Mouse (Mus musculus): ENCODE data around the gene Neurog1. TPM values are rescaled to one million over a fixed set of nuclear protein-coding genes. Genes with fewer than 3 reads are reported as not detected.

Gene Neurog1
- total and polyA plus RNA-seq, 3 experiments, result not detected

DNA sequence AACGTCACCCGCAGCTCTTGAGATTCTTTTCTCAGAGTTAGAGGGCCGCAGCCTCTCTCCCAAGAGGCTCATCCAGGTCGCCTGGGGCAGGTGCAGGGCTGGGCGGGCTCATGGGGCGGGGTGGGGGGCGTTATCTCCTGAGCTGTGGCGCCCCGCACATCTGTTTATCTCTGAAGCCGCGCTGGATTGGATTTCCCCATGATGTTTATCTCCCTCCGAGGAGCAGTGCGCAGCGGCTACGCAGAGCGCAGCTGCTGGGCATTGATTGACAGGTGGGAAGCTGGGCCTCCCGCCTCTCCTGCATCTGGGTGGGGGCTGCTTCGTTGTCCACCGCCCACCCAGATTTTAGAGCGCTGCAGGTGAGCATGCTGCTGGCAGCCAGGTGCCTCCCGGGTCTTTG lies 28.3 kb downstream of the Neurog1 start:
- Histone ChIP-seq H3K9me3 (replicated peaks; ENCODE audit: insufficient read depth, low read length) (no peaks in the 10 kb centered on the region), H3K9ac (ENCODE audit: control insufficient read depth, low read depth, low read length, poor library complexity, severe bottlenecking) (no peak overlapping the region), H3K79me2 (ENCODE audit: control insufficient read depth, insufficient read depth, low read length, poor library complexity) (no peaks in the 10 kb centered on the region), H3K4me1 (ENCODE audit: control insufficient read depth in 1 of 2, insufficient read depth in 2 of 2, low read length in 2 of 2) (no peaks in the 10 kb centered on the region), H3K36me3 (ENCODE audit: control insufficient read depth in 1 of 2, insufficient read depth in 2 of 2, low read length in 2 of 2) (no peaks in the 10 kb centered on the region), H3K4me3 (ENCODE audit: control insufficient read depth in 1 of 2, insufficient read depth in 1 of 2, low read depth in 2 of 2, low read length in 2 of 2) (no peak overlapping the region), H3K27me3 (ENCODE audit: control insufficient read depth in 1 of 2, insufficient read depth in 2 of 2, low read length in 2 of 2) (no peaks in the 10 kb centered on the region), H3K27ac (ENCODE audit: control insufficient read depth, low read depth, low read length) (no peak overlapping the region)
- DNase-seq (ENCODE audit: low read depth, low spot score), result no peak
- TF ChIP-seq E2F4 (IDR thresholded peaks at IDR 0.05; ENCODE audit: borderline replicate concordance, low read depth, low read length) (no peak), POLR2A (IDR thresholded peaks at IDR 0.05; ENCODE audit: control insufficient read depth in 1 of 2, insufficient read depth in 1 of 2, low read depth in 1 of 2, low read length in 2 of 2, poor library complexity in 1 of 2) (no peak)

- no peaks in the 10 kb centered on the region for H3K27me3 ChIP-seq (ENCODE audit: control insufficient read depth in 1 of 2, insufficient read depth in 2 of 2, low read length in 2 of 2)
Observed at GRCm38 (mm10) chr13:56222849-56223246, 29.1 kb downstream of the Neurog1 start.

GRCm38 (mm10) chr13:56221995-56222848 lies 29.7 kb downstream of the Neurog1 start:
- no peaks in the 10 kb centered on the region for H3K4me1 ChIP-seq (ENCODE audit: control insufficient read depth in 1 of 2, insufficient read depth in 2 of 2, low read length in 2 of 2)
- H3K27me3 ChIP-seq (ENCODE audit: control insufficient read depth in 1 of 2, insufficient read depth in 2 of 2, low read length in 2 of 2), result no peaks in the 10 kb centered on the region
- DNase-seq (ENCODE audit: low read depth, low spot score), result no peak
- TF ChIP-seq MAZ (IDR thresholded peaks at IDR 0.05; ENCODE audit: low read depth, low read length) (no peak), E2F4 (IDR thresholded peaks at IDR 0.05; ENCODE audit: borderline replicate concordance, low read depth, low read length) (no peak), TBP (IDR thresholded peaks at IDR 0.05; ENCODE audit: low read depth, low read length) (no peak), CHD1 (IDR thresholded peaks at IDR 0.05; ENCODE audit: low read depth, low read length) (no peak)
- no peak overlapping the region for H3K27ac ChIP-seq (ENCODE audit: control insufficient read depth, low read depth, low read length)
- H3K36me3 ChIP-seq (ENCODE audit: control insufficient read depth in 1 of 2, insufficient read depth in 2 of 2, low read length in 2 of 2), result no peaks in the 10 kb centered on the region
- H3K9ac ChIP-seq (ENCODE audit: control insufficient read depth, low read depth, low read length, poor library complexity, severe bottlenecking), result no peak overlapping the region
- no peak overlapping the region for H3K4me3 ChIP-seq (ENCODE audit: control insufficient read depth in 1 of 2, insufficient read depth in 1 of 2, low read depth in 2 of 2, low read length in 2 of 2)
- no peaks in the 10 kb centered on the region for H3K9me3 ChIP-seq (replicated peaks; ENCODE audit: insufficient read depth, low read length)
- H3K79me2 ChIP-seq (ENCODE audit: control insufficient read depth, insufficient read depth, low read length, poor library complexity), result no peaks in the 10 kb centered on the region

More at GRCm38 (mm10) chr13:56222849-56223246, 29.1 kb downstream of the Neurog1 start:
- Histone ChIP-seq H3K9me3 (replicated peaks; ENCODE audit: insufficient read depth, low read length) (no peaks in the 10 kb centered on the region), H3K4me3 (ENCODE audit: control insufficient read depth in 1 of 2, insufficient read depth in 1 of 2, low read depth in 2 of 2, low read length in 2 of 2) (no peak overlapping the region), H3K79me2 (ENCODE audit: control insufficient read depth, insufficient read depth, low read length, poor library complexity) (no peaks in the 10 kb centered on the region), H3K36me3 (ENCODE audit: control insufficient read depth in 1 of 2, insufficient read depth in 2 of 2, low read length in 2 of 2) (no peaks in the 10 kb centered on the region), H3K9ac (ENCODE audit: control insufficient read depth, low read depth, low read length, poor library complexity, severe bottlenecking) (no peak overlapping the region), H3K4me1 (ENCODE audit: control insufficient read depth in 1 of 2, insufficient read depth in 2 of 2, low read length in 2 of 2) (no peaks in the 10 kb centered on the region), H3K27ac (ENCODE audit: control insufficient read depth, low read depth, low read length) (no peak overlapping the region)
- TF ChIP-seq NELFE (IDR thresholded peaks at IDR 0.05; ENCODE audit: low read depth, low read length) (no peak), RAD21 (IDR thresholded peaks at IDR 0.05; ENCODE audit: low read depth, low read length) (no peak), CTCF (IDR thresholded peaks at IDR 0.05 in 2 of 3, conservative IDR thresholded peaks at IDR 0.05 in 1 of 3; ENCODE audit: control insufficient read depth in 1 of 3, insufficient read depth in 1 of 3, low read depth in 2 of 3, low read length in 3 of 3, poor library complexity in 1 of 3, severe bottlenecking in 1 of 3) (no peak), JUND (IDR thresholded peaks at IDR 0.05; ENCODE audit: low read depth, low read length) (no peak)
- DNase-seq (ENCODE audit: low read depth, low spot score), result no peak
